Mouse (Mus musculus) gastrocnemius, adult 2 months (tissue): ENCODE data around the gene Grin1. TPM values are rescaled to one million over a fixed set of nuclear protein-coding genes. Genes with fewer than 3 reads are reported as not detected.
"Not testable (repeated sequence)": the region's sequence is repeated elsewhere in the genome, so short reads cannot be mapped to it uniquely, and the experiment has no call there.

Experiments used
- DNase-seq: peaks from one replicate; pipeline ENCODE4 v3.0.0; 2022
- H3K27ac ChIP-seq: fragments of 200-600 bp; 2 replicates; pipeline ENCODE4 v1.8.1; 2022; ENCODE audit warnings: mild to moderate bottlenecking
- H3K4me3 ChIP-seq: fragments of 200-600 bp; 2 replicates; pipeline ENCODE4 v1.8.1; 2022; ENCODE audit warnings: mild to moderate bottlenecking, moderate library complexity
- CTCF ChIP-seq: fragments of 200-600 bp; IDR thresholded peaks from 2 replicates; pipeline ENCODE4 v1.8.1; 2022; ENCODE audit warnings: antibody characterized with exemption, mild to moderate bottlenecking, moderate library complexity
- intact Hi-C: fragments of 180-260 bp; cut with DNase I; formaldehyde crosslinking; loops from one replicate; pipeline ENCODE4 v1.15.1; 2025
- total RNA-seq, 2 experiments: library from RNA; stranded (reverse); gene quantifications; 2 replicates each; pipeline ENCODE4 v1.2.3; 2021

The Grin1 gene
- total RNA-seq, 2 experiments from 2014 or later: not detected

- peak; percentile 36 for TF ChIP-seq CTCF
- DNase-seq: not testable (repeated sequence)
- intact Hi-C loops: loop anchor here (5.0 to 10.0 kb wide), 2 partner anchors 76 to 132 kb away; partner anchors contain the start of gene Man1b1
- Histone ChIP-seq H3K4me3 (peak overlapping the region; percentile 86), H3K27ac (peak overlapping the region; percentile 97)
Measured at GRCm38 (mm10) chr2:25256443-25257109, 62.4 kb downstream of the Grin1 start.

- DNase-seq: peak; percentile 89
- Histone ChIP-seq H3K4me3 (peak within 1 kb of the TSS; percentile 86), H3K27ac (peak within 1 kb of the TSS; percentile 97)
- no peak for TF ChIP-seq CTCF
- intact Hi-C loops: loop anchor here (1.0 to 10.0 kb wide), 4 partner anchors 27 to 131 kb away; partner anchors contain the start of gene Man1b1
Measured at GRCm38 (mm10) chr2:25255284-25255779, 63.7 kb downstream of the Grin1 start, which contains the start of gene Tmem203. Tmem203 (plus strand) TSS chr2:25255439.

- H3K27ac ChIP-seq: no peak overlapping the region
- peak; percentile 38 for TF ChIP-seq CTCF
- DNase-seq: no peak
- intact Hi-C loops: loop anchor here (10.0 kb wide), 1 partner anchor 128 kb away; no protein-coding TSS in a partner anchor
- no peak overlapping the region for H3K4me3 ChIP-seq
Measured at GRCm38 (mm10) chr2:25252331-25252730, 66.7 kb downstream of the Grin1 start.

DNA sequence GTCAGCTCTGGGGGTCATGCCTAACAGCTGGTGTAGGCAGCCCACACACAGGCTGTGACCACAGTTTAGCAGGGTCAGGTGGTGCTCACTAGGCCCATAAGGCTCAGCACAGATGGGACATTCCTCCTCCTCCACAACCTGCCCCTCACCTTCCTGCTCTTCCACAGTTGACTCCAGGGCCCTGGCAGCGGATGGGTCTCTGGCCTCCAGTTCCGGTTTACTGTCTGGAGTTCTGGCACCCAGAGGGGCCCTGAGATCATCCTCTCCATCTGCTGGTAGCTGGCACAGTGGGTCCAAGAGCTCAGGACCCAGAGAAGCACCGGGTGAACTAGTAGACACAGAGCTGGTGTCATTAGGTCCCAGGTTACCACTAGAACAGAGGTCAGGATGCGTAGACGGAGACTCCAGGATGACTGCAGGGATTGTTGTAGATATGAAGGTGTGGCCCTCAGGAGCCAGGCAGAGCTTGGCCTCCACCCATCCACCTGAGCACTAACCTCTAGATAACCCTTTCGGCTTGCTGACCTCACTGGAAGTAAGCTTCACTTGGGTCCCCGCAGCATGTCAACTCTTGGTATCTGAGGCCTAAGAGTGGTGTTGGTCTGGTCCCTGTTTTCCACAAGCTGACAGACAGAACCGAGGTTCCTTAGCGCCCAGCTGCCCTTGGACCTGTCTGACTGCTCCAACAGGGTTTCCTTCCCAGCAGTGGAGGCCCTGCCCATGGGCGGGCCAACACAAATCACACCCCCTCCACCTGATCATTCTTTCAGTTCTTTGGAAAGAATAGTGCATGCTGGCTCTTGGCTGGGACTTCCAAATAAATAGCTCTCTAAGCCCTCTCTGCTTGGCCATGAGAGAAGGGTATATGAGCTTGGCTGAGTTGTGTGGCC, 72.6 kb downstream of the Grin1 start, which contains the start of gene AL732309.1:
Gene AL732309.1 (minus strand): TSS at position 681 of the 890 bp plus-strand sequence.
- TF ChIP-seq CTCF: no peak
- Histone ChIP-seq H3K4me3 (no peak within 1 kb of the TSS), H3K27ac (no peak within 1 kb of the TSS)
- DNase-seq: no peak
- intact Hi-C loops: no loop called here

DNA sequence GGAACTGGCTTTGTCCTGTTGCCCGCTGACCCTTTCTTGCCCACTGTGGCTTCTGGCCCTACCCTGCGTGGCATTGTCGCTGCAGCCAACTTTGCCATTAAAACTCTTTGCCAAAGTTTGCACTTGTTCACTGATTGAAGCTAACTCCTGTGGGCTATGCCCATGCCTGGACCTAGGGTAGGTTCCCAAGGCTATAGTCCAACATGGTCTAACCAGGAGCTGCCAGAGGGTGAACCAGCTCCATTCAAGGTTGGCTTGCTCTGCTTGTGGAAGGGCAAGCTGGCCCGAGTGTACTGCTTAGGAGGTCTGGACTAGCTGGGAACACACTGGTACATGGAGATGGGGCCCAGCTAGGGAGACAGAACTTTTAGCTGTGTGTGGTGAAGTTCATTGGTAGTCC, 74.8 kb downstream of the Grin1 start:
- intact Hi-C loops: no loop called here
- H3K27ac ChIP-seq: no peak overlapping the region
- TF ChIP-seq CTCF: no peak
- DNase-seq: no peak
- H3K4me3 ChIP-seq: no peak overlapping the region

DNA sequence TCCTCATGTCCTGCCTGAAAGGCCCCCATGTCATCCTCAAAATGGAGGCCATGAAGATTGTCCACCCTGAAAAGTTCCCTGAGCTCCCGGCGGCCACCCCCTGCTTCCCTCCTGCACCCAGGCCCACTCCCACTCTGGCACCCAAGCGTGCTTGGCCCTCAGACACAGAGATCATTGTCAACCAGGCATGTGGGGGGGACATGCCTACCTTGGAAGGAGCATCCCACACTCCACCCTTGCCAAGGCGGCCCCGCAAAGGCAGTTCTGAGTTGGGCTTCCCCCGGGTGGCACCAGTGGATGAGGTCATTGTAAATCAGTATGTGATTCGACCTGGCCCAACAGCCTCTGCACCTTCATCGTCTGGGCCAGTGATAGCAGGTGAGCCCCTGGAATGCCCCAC, 75.6 kb downstream of the Grin1 start:
- intact Hi-C loops: no loop called here
- no peak for DNase-seq
- no peak for TF ChIP-seq CTCF
- H3K27ac ChIP-seq: no peak overlapping the region
- no peak overlapping the region for H3K4me3 ChIP-seq

DNA sequence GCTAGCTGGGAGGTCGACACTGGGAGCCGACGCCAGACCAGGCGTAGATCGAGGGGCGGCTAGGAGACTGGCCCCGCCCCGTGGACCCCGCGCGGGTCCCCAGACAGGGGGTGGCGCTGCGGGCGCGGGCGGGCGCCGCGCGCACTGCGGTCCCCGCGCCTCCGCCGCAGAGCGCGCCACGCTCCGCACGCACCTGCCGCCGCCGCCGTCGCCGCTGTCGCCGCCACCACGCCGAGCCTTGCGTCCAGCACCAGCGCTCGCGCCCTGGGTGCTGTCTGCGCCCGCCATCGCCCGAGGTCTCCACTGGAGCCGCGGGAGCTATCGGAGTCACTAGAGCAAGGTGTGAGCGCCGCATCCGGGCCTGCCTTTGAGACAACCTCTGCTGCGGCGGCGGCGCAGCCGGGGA, 76.9 kb downstream of the Grin1 start, which contains the start of the genes Rnf208 and Cysrt1:
Gene Rnf208 (plus strand): TSS at position 155 of the 406 bp plus-strand sequence.
Gene Cysrt1 (minus strand): TSS at position 352 of the 406 bp plus-strand sequence.
- peak within 1 kb of the TSS; percentile 71 for H3K27ac ChIP-seq
- DNase-seq: no peak
- intact Hi-C loops: no loop called here
- no peak for TF ChIP-seq CTCF
- H3K4me3 ChIP-seq: peak within 1 kb of the TSS; percentile 65

DNA sequence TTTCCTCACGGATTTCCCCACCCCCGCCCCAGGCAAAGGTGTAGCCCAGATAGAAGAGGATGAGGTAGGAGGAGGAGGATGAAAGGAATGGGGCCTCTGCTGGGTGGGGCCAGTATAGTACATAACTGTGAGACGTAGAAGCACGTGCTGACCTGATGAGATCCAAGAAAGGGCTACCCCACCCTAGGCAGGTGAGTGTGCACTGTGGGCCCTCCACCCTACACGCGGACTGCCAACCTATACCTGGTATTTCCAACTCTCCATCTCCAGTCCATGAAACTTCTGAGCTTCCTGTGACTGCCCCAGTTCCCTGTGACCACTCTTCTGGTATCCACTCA, 77.6 kb downstream of the Grin1 start:
- no peak for DNase-seq
- Histone ChIP-seq H3K27ac (no peak overlapping the region), H3K4me3 (peak overlapping the region; percentile 65)
- intact Hi-C loops: no loop called here
- TF ChIP-seq CTCF: no peak

Other genes starting within 250 kb of the Grin1 start
- gene Entpd8, start 238.9 kb downstream of the Grin1 start, total RNA-seq: not detected
- not detected for gene Noxa1, start 224.0 kb downstream of the Grin1 start, total RNA-seq
- 1 to 10 TPM; 4.0 to 5.2 TPM for gene Nrarp, start 138.4 kb downstream of the Grin1 start, total RNA-seq
- 1 to 10 TPM in 1 of 2 experiments, under 1 TPM in 1; 0.59 to 1.0 TPM for gene Tor4a, start 122.3 kb downstream of the Grin1 start, total RNA-seq
- 10 to 100 TPM; 22.3 to 23.1 TPM for gene Nelfb, start 107.7 kb downstream of the Grin1 start, total RNA-seq
- gene Stpg3, start 104.5 kb downstream of the Grin1 start, total RNA-seq: not detected
- not detected for gene Fam166a, start 100.4 kb downstream of the Grin1 start, total RNA-seq
- gene Tubb4b, start 94.5 kb downstream of the Grin1 start, total RNA-seq: 100 to 1,000 TPM; 185 to 269 TPM
- not detected for gene Slc34a3, start 84.8 kb downstream of the Grin1 start, total RNA-seq
- gene Rnf224, start 82.4 kb downstream of the Grin1 start, total RNA-seq: not detected
- gene Rnf208, start 76.9 kb downstream of the Grin1 start, total RNA-seq: under 1 TPM; 0.39 to 0.56 TPM
- not detected for gene Cysrt1, start 76.7 kb downstream of the Grin1 start, total RNA-seq
- gene AL732309.1, start 72.3 kb downstream of the Grin1 start, total RNA-seq: 1 to 10 TPM in 1 of 2 experiments, under 1 TPM in 1; 0.86 to 1.2 TPM
- gene Tmem203, start 63.7 kb downstream of the Grin1 start, total RNA-seq: 10 to 100 TPM; 11.4 to 12.6 TPM
- 1 to 10 TPM; 3.1 to 3.5 TPM for gene Tprn, start 56.6 kb downstream of the Grin1 start, total RNA-seq
- 10 to 100 TPM; 28.0 to 35.5 TPM for gene Ssna1, start 46.7 kb downstream of the Grin1 start, total RNA-seq
- 10 to 100 TPM; 29.7 to 32.3 TPM for gene Anapc2, start 46.7 kb downstream of the Grin1 start, total RNA-seq
- gene Tmem210, start 31.0 kb downstream of the Grin1 start, total RNA-seq: not detected
- not detected for gene Lrrc26, start 29.3 kb downstream of the Grin1 start, total RNA-seq
- 10 to 100 TPM; 12.9 to 16.0 TPM for gene Man1b1, start 13.2 kb upstream of the Grin1 start, total RNA-seq
- 10 to 100 TPM; 14.0 to 16.5 TPM for gene Dpp7, start 37.2 kb upstream of the Grin1 start, total RNA-seq
- 1 to 10 TPM; 4.3 to 5.4 TPM for gene Uap1l1, start 46.5 kb upstream of the Grin1 start, total RNA-seq
- gene Sapcd2, start 53.1 kb upstream of the Grin1 start, total RNA-seq: not detected
- gene Entpd2, start 76.7 kb upstream of the Grin1 start, total RNA-seq: 1 to 10 TPM; 6.5 to 8.8 TPM
- gene Npdc1, start 80.2 kb upstream of the Grin1 start, total RNA-seq: 10 to 100 TPM; 14.9 to 16.9 TPM
- not detected for gene Fut7, start 104.1 kb upstream of the Grin1 start, total RNA-seq
- 10 to 100 TPM; 15.1 to 15.3 TPM for gene Abca2, start 109.5 kb upstream of the Grin1 start, total RNA-seq
- gene Clic3, start 137.7 kb upstream of the Grin1 start, total RNA-seq: 1 to 10 TPM in 1 of 2 experiments, under 1 TPM in 1; 0.31 to 1.1 TPM
- 10 to 100 TPM; 13.6 to 14.4 TPM for gene Paxx, start 141.9 kb upstream of the Grin1 start, total RNA-seq
- not detected for gene Ptgds, start 150.9 kb upstream of the Grin1 start, total RNA-seq
- gene Lcn12, start 174.7 kb upstream of the Grin1 start, total RNA-seq: not detected
- gene Fbxw5, start 181.6 kb upstream of the Grin1 start, total RNA-seq: 10 to 100 TPM; 76.9 to 88.4 TPM
- gene C8g, start 182.5 kb upstream of the Grin1 start, total RNA-seq: 1 to 10 TPM; 1.1 to 1.6 TPM
- 10 to 100 TPM; 12.4 to 13.1 TPM for gene Traf2, start 227.8 kb upstream of the Grin1 start, total RNA-seq
- 100 to 1,000 TPM; 152 to 179 TPM for gene Edf1, start 238.7 kb upstream of the Grin1 start, total RNA-seq